Mouse (Mus musculus): ENCODE data around the gene Fgf15.
"Not testable (repeated sequence)": the region's sequence is repeated elsewhere in the genome, so short reads cannot be mapped to it uniquely, and the experiment has no call there.

The Fgf15 gene

DNA sequence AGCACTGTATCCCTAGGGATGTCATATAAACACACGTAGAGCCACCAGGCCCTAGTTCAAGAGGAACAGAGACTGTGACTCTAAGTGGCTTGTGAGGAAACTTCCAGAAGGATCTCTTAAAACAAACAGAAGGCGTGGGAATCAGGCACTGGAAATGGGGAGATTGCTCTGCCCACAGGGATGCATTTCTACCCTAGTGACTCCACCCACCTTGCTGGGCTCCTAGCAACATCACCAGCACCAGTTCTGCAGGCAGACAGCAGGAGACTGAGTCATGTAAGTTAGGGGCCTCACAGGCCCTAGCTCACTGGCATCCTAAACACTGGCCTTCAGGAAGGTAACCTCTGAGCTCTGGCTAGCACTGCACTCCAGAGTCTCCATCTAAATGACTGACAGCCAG lies 4.5 kb upstream of the Fgf15 start:
- no peak for DNase-seq

DNA sequence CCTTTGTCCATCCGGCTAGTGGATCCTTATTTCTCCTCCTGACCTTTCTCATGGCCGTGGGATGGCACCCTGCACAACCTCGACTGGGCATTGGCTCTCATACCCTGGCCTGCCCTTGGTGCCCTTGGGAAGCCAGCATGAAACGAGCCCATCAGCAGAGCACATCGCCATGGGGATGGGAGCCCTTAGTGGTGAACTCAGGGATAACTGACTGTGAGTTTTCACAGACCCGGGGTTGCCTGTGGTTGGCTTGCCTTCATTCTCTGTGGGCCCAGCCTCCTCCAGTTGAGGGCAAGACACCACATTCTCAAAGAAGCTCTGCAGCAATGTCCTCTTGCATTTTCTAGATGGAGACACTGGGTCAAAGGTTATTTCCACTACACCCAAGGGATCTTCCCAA lies 4.0 kb upstream of the Fgf15 start:
- no peak for DNase-seq

DNA sequence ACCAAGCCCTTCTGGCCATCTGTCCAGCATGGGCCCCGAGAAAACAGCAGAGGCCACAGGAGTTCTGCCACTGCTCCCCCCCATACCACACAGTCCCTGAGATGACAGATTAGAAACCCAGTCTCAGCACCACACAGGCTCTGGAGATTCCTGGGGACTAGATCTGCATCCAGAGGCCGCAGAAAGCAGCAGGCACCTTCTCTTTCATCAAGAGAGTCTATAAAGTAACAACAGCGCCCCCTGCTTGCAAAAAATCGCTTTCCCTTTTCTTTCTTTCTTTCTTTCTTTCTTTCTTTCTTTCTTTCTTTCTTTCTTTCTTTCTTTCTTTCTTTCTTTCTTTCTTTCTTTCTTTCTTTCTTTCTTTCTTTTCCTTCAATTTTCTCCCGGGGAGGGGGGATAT lies 2.1 kb upstream of the Fgf15 start:
- peak; percentile 29 for DNase-seq

DNA sequence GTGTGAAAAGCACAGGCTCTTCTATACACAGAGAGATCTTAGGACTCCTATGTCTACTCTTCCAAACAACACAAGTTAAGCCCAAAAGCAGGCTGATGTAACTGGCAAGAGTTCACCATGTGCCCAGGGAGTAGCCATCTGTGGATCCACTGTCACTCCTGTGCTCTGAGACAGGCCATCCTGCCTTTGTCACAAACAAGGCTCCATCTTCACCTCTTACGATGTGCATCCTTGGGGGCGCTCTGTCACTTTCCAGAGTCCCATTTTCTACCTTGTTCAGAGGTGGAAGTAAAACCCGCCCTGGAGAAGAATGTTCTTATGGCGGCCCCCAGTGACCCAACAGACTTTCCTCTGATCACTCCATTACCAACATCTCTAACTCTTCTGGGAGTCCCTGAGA lies 1.6 kb upstream of the Fgf15 start:
- no peak for DNase-seq

DNA sequence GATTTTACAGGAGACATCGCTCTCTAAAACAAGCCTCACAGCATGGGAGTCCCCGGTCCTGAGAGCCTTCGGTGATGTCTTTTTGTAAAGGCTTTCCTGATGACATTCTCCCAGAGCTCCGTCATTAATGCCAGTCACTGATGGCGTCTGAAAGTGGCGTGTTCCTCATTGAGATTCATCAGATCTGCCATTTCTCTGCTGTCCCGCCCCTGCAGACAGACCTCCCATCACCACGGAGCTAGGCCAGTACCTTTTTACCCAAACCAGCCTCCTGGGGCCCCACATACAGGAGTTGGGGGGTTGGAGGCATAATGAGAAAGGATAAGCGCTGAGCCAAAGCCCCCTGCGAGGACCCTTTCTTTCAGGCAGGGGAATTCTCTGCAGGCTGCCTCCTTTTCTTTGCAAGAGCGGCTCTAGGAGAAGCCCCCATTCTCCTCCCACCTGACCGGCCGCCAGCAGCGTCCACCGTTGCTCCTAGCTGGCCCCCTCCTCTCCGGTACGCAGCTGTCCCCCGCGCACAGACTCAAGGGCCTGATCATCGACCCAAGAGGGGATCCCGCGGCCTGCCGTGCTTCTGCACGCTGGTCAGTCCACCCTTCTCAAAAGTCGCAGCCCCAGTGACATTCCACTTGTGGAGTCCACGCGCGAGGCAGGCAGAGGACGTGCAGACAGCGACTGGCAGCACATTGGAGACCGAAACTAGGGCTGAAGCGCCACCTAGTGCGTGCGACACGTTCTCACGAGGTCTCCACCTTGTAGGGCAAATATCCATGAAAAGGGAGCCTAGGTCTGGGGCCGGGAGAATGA lies 823 bp upstream of the Fgf15 start:
- peak; percentile 73 for DNase-seq

DNA sequence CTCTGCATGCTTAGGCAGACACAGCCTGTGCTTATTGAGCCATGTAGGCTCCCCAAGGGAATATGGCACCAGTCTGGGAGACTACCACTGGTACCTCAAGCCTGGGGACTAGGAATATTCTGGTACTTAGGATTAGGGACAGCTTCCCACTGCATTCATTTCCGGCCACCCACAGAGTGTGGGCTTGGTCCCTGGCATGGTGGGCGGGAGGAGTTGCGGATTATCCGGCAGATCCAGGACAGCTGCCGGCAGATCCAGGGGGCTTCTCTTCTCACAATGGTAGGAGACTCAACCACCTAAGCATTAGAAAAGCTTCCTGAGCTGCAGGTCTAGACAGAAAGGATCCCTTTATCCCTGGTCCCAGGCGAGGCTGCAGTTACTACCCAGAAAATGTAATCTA lies 2.2 kb downstream of the Fgf15 start:
- no peak for DNase-seq

DNA sequence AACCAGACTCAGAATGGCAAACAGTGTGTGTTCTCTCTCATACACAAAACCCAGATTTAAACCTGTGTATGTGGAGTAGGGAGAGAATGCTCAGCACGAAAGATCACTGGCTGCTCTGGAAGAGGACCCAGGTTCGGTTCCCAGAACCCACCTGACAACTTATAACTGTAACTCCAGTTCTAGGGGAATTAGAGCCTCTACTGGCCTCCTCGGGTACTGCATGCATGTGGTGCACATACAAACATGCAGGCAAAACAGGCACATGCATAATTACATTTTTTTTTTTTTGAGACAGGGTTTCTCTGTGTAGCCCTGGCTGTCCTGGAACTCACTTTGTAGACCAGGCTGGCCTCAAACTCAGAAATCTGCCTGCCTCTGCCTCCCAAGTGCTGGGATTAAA lies 9.2 kb downstream of the Fgf15 start:
- DNase-seq = not testable (repeated sequence)

DNA sequence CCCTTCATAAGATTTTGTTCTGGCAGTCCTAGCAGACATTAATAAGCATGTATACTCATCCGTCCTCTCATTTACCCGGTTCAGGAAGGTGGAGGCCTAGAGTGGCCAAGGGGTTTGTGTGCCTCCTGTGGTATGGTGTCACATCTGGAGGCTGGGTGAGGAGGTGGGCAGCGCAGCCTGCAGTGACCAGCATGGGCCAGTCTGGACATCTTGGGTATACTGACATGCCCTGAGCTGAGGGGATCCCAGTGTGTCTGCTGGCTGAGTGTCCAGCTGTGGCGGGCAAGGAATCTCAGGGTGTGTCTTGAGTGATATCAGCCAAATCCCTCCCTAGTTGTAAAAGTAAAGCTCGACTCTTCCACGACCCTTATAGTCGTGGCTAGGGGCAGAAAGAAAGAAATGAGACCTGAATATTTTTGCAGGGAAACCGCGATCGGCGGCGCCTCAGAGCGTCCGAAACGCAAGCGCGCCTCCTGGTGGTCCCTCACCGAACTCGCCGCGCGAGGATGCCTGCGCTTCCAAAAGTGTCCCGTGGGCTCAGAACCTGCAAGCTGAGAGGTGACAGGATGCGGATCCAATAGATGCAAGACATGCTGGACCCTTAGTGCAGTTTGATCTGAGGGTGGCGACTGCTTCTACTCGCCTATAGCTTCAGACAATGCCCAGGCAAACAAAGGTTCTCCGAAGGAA lies 10.5 kb downstream of the Fgf15 start:
- no peak for DNase-seq

DNA sequence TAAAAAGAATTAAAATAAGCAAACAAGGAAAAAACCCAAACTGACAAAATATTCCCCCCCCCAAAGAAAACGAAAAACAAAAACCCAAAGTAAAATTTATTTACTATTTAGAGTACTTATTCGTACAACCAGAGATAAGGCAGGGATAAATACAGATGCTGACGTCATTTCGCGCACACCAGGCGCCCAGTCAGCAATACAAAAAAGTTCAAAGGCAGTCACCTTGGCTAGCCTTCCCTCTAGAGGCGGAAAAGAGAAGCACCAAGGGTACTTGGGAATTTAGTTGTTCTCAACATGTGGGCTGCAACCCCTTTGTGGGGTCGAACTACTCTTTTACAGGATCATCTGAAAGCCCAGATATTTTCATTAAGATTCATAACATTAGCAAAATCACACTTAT lies 11.5 kb downstream of the Fgf15 start:
- no peak for DNase-seq

DNA sequence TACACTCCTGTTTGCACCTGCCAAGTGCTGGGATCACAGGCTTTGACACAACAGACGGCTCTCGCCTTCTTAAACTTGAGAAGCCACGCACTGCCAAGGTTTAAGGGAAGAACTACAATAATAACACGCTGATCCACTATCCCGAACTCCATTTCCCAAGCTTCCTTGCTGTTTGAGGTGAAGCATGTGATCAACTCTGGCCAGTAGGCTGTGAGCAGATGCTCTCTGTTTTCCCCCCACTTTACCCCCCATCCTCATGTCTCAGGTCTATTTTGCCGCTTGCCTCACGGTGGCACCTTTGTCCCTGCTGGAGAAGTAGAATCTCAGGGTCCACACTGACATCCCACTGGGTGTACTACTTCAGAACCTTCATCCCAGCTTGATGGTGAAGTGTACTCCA lies 12.4 kb downstream of the Fgf15 start:
- no peak for DNase-seq

DNA sequence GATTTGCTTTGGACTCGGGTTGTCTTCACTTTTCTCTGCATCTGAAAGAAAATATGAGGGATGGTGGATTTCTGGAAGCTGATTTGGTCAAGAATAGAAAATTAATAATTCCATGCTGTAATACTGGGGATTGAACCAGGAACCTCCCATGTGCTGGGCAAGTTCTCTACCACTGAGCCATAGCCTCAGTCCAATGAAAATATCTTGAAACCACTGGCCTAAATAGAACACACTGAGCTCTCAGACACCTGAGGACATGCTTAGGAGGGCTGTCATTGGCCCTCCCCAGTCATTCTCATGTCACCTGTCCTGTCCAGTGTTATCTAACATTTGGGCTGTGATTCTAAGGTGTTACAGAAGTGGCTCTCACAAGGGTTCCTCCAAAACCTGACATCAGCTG lies 14.8 kb downstream of the Fgf15 start:
- no peak for DNase-seq

DNA sequence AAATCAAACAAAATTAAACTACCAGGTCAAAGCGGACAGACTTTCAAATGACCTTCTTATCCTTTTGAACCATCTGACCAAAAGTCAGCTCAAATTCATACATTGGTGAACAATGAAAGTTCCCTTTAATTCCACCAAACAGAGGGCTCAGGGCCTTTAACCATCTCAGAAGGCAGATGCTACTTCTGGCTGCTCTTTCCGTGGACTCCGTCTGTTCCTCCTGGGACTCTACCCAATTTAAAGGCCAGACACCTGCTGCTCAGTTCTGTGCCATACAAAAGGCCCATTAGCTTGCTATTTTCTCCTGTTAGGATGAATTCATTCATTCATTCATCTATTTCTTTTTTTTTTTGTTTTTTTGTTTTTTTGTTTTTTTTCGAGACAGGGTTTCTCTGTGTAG lies 16.6 kb downstream of the Fgf15 start:
- DNase-seq = no peak

DNA sequence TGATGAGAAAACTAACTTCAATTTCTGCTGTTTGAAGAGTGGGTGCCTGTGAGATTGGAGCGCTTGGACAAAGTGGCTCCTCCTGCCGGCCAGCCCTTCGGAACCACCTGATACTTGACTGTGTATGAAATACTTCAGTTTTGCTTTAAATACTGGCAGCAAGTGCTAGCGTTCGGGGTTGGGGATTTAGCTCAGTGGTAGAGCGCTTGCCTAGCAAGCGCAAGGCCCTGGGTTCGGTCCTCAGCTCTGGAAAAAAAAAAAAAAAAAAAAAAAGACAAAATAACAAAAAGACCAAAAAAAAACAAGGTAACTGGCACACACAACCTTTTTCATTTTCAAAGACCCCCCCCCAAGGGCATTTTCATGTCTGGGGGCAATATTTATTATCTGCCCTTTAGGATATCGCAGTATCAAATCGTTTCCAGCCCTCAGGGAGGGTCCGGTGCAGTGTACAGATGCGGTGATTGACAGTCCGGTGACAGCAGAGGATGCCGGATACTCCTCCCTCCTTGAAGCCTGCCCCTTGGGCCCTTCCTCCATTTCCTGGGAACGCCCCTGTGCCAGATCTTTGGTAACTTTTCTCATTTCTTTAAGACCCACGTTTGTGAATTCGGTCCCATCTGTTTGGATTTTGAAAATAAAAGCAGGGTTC lies 18.1 kb downstream of the Fgf15 start:
- no peak for DNase-seq

DNA sequence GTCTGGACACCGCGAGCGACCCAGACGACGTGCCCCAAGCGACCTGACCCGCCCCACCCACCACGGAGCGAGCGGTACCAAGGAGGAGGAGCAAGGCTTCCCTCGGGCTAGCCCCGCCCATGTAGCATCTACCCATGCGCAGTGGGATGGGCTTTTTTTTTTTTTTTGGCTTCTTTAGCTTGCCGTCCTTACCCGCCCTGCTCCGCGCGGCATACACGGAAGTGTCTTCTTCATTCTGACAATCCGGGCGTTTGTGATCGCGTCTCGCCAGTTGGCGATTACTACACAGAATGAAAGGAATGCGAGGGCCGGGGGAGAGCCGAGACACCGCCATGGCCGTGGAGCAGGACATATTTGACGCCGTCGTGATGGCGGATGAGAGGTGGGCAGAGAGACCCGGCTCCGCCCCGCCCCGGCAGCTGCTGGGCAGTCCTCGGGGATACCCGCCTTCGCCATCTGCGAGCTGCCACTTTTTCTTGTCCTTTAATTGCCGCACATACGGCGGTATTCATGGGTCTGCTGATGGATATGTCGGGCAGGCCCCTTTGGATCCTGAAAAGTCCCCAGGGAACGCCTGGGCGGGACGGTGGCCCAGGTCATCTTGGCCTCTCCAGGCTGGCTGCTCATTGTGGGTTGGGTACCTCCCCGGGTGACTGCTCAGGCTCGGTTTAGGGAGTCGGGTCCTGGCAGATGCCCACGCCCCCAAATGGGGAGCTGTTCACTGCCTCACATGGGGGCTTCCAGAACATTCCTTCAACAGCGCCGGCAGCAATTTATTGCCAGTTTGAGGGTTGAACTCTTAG lies 18.8 kb downstream of the Fgf15 start, which contains the start of gene LTO1:
Gene LTO1, plus strand, starts transcription at position 153 of the 803 bp plus-strand sequence.
- peak; percentile 92 for DNase-seq

DNA sequence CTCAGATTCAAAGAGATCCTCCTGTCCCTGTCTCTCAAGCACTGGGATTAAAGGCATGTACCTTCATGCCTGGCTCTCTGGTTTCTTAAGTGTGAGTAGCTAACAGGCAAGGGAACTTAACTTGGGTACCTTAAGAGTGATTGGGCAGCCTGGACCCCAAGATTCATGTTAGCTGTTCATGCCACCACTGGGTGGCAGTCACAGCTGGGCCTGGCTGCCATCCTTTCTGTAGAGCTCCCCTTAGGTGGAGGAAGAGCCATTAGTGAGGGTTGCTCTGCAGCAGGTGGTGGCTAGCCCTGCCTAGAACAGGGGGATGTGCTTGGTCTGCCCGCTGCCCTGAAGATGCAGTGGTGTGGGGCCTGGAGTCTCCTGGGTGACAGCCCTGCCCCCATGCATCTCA lies 22.5 kb downstream of the Fgf15 start:
- no peak for DNase-seq

DNA sequence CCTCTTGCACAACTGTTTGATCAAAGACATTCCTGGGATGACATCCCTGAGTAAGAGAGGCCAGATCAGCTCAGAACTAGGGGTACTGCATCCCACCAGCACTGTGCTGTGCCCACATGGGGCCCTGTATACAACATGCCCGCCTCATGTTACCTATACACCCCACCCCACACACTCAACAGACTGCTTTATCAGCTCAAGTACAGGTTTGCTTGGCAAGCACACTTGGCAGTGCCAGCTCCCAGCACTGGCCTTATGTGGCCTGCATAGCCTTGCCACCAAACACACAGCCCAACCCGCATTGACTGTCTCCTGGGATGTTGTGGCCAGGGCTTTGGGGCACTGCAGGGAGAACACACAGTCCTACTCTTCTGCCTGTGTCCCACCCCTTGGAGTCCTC lies 31.3 kb downstream of the Fgf15 start:
- no peak for DNase-seq

DNA sequence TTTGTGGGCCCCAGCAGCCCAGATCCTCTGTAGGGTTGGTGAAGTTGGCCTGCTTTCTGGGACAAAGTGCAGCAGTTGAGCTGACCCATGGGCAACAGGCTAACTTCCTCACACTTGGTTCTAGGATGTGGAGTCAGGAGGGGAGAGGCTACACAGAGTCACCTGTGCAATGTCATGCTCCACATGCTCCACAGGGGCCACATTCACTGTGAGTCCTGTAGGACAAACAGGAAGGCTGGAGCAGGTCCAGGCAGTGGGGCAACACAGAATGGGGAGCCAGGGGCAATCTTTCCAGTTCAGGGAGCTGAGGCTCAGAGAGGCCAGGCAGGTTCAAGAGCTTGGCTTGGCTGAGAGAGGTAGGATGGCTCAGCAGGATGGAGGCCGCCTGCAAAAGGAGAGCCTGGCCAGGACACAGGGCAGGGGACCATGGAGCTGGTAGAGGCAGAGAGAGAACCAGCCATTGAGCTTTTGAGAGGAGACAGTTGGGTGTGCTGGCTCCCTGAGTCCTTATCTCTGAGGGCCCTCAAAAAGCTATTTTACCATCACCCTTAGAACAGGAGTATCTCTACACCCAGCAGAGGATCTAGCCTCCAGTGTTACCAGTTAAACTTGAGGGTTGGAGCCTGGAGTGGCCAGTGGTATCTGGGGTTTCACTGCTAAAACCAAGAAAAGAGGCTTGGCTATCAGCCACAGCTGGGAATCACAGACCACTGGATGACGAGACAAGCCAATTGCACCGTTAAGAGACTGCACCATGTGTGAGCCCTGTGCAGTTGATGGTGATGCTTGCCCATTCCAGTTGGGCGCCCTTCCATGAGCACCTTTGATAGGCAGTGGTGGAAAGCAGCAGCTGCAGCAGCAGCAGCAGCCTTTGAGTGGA lies 31.9 kb downstream of the Fgf15 start:
- no peak for DNase-seq

DNA sequence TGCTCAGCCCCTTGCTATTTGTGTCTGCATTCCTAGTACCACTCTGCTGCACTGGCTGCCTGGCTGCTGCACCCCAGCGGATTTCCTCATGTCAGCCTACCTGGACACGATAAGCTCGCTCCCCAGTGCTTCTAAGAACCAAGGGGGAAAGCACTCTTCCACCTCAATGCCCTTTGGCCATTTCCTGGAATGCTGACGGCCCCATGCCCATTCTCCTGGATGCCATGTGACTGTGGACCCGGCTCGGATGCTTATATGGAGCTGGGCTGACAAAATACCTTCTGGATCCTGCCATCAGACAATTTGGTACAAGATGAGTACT lies 32.5 kb downstream of the Fgf15 start:
- DNase-seq = peak; percentile 48

DNA sequence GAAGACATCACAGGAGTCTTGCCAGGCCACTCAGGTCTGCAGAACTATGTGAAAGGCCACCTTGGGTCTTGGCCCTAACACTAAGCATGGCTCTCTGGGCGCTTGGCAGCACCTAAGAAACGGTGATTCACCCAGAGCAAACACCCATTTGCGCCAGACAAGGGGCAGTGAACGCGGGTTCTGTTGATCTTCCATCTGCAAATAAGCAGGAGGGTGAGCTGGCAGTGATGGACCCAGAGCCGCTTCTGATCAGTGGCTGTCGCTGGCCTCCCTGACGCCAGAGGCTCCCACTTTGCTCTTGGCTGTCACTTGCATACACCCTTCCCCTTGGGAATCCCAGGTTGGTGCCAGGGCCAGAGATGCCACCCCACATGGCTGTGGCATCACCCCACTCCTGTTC lies 33.2 kb downstream of the Fgf15 start:
- DNase-seq = no peak

DNA sequence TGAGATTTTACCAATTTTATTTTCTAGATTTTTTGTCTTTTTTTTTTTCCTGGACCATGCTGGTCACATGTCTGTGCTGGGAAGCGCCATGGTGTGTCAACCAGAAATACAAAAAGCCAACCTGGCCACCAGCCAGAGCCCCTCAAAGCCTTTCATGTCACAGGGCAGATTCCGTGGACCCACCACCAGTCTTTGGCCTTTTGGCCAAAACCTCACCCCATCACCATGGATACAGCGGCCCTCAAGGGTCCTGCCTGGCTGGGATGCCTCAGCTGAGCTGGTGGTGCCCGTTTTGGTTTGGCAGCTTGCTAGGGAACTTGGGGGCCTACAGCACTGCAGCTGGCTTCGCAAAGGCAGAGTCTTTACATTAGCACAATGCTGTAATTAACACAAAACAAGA lies 33.6 kb downstream of the Fgf15 start:
- no peak for DNase-seq

DNA sequence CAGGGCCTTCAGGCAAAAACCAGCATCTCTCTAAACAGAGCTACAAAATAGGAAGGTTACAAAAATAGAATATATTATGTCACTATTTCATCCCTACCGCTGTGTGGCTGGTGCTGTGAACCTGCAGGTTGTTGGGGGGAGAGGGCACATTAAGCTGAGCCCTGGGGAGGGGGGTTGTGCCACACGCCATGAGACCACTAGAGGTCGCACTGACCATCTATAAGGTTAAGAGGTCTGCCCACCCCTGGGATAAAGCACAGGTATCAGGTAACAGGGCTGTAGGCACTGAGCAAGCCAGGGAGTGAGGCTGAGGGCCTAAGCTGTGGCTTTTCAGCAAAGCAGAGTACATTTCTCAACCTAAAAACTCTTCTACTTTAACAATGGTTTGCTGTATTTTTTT lies 35.4 kb downstream of the Fgf15 start:
- peak; percentile 35 for DNase-seq

DNA sequence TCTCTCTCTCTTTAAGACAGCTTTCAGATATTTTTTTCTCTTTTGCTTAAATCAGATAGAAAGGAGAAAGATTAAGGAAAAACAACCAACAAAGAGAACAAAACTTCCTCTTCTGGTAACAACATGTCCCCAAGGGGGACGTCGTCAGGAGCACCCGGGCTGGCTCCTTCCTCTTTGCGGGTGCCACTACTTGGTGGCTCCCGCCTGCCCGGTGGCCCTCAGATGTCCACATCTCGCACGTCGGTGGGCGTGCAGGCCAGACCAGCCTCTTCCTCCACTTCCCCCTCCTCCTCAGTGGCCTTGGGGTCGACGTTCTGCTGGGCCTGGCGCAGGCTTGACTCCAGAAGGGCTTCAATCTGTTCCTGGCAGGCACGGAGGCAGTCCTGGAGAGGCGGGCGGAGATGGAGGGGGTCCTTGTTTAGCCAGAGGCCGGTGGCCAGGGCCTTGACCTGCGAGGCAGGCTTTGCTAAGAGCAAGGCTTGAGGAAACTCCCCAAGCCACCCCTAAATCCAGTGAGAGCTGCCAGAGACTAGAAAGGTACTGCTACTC lies 36.1 kb downstream of the Fgf15 start:
- DNase-seq = no peak

Data from kidney, adult 9 months (tissue).